Mouse (Mus musculus) layer of hippocampus, adult 9-11 months (tissue): ENCODE measurements around the gene Gm26920.
"Not testable (repeated sequence)": the region's sequence is repeated elsewhere in the genome, so short reads cannot be mapped to it uniquely, and the experiment has no call there.

Experiments used
- DNase-seq: peaks from one replicate; pipeline ENCODE4 v3.0.0; 2022

The Gm26920 gene

DNA sequence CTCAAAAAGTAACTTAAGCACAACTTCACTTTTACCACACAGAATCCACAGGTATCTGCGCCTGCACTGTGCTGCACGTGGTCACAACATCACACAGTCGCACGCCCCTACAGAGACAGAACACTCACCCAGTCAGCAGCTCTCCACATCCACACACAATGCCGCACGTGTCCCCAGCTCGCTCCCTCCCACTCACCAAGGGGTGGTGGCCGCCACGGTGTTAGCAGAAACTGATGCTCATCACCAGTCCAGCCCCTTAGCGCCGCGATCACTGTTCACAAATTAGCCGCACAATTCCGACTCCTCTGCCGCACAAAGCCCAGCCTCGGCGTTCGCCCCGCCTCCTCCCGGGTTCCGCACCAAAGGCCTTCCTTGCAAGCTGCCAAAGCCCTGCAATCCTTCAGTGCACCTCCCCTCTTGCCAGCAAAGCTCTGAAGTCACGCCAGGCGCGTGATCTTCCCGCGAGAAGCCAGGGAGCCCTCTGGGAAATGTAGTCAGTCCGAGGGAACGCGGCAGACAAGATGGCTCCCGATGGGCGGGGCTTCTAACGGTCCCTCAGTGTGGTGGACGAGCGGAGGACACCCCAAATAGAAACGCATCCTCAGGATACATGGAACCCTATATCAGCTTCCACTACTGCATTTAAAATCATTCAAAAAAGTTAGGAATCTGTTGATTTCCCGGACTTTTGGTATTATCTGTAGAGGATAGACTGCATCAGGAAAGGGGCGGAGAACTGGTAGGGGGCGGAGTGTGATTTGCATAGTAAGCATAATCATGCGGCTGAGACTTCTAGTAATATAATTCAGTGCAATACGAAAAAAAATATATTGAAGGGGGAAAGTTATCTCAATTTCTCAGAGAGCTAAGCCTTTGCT is at the start of gene Gm26920, which contains the start of gene Zfp566:
TSS of gene Gm26920 (minus strand) at position 319 of the 878 bp plus-strand sequence.
TSS of gene Zfp566 (minus strand) at position 436 of the 878 bp plus-strand sequence.
- DNase-seq = peak; percentile 97

DNA sequence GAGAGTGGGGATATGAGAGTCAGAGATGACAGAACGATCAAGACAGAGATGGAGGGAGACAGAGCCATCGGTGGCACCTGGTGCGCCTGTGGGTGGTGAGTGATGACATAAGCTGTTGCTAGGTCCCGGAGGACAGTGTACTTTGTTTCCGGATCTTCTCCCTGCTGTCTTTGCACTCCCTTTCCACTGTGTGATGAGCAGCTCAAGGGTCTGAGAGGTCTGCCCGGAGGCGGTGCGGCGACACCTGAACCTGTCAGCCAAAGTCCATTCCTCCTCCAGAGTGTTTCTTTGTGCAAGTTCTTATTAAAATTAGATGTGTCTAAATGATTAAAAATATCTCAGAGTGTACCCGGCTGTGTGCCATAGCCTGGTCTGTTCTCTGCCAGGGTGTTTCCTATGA is 46.6 kb upstream of the Gm26920 start:
- DNase-seq = peak; percentile 27

DNA sequence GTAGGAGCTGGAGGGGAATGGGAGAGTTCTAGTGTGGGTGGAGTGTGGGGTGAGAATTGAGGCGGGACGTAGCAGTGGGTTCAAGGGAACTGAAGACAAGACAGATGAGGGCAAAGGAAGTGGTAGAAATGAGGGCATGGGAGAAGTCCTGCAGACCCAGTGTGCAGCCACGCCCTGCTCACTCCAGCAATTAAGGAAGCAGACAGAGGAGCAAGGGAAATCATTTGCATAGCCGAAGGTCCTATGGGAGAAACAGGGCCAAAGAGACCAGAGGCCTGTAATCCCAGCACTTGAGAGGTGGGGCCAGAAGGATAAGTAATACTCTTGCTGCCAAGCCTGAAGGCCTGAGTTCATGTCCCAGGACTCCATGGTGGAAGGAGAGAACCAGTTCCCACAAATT is 42.2 kb upstream of the Gm26920 start:
- no peak for DNase-seq

DNA sequence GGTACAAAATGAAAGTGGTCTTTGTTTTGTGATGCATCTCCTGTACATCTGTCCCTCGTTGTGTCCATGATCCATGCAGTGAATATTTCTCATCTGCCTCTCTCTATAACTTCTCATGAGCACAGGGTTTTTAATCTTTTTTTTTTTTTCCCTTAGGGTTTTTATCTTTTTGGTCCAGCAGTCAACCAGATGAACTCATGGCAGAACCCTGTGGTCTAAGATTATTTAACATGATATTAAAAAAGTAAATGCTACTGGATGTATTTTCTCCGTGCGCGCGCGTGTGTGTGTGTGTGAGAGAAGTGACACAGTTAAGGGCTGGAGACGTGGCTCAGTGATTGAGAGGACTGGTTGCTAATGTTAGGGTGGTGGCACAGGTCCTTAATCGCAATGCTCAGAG is 39.7 kb upstream of the Gm26920 start:
- no peak for DNase-seq

DNA sequence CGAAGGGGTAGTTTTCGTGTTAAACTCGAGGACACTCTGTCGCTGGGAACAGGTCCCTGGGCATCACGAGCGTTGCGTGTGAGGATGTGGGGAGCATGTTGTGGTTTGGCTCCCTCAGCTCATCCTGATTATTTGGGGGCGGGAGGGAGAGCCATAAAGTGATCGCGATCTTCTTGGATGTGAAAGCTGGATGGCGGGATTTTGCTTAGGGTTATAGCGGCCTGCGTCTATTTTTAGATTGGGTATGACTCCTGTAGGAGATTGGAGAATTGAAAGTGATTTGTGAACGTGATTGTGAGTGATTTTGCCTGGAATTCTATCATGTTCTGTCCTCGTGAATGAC is 31.9 kb upstream of the Gm26920 start:
- DNase-seq = no peak

DNA sequence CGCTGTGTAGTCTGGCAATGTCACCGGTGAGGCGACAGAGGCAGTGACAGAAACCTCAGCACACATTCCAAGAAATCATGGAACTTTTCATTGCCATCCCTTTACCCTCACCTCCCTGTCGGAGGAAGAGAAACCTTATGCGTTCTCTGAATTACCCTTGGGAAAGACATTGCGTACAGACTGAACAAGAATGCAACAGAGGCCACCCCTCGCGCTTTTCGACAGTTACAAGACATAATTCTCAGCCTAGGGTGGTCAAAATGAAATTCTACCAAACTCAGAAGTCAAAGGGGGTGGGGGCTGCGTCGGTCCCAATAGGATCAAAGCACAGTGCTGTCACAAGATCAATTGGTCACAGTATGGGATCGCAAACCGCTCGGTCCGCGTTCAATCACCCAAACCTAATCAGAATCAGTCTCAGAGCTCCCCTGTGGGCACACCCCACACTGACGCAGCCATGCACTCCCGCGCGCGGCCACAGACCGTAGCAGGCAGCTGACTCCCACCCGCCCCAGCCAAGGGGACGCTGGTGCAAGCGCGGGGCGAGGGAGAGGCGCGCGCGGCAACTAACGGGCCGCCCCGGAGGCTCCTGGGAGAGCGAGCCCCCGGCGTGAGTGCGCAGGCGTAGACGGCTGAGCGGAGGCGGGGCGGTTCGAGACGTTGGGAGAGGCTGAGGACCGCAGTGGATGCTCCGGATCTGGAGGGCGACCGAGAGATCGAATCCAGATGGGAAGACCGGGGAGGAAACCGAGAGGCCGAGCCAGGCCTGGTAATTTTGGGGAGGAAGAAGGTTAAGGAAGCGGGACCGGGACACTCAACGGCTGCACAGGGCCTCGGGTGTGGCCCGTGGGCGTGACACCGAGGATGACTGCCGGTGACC is 31.3 kb upstream of the Gm26920 start, which contains the start of gene Zfp382:
TSS of gene Zfp382 (plus strand) at position 635 of the 880 bp plus-strand sequence.
- DNase-seq = peak; percentile 90

DNA sequence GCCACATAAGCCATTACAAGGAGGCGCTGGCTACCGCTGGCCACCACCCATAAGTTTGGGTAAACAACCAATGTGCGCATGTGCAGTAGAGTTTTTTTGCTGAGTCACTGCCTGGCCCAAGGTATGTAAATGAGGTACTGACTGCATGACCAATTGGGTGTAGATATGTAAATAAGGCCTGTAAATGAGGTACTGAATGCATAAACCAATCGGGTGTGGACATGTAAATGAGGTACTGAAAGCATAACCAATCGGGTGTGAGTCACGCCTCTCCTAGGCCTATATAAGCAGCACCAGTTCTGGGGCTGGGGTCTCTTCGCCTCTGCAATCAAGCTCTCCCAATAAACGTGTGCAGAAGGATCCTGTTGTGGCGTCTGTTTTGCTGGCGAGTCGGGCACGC is 27.7 kb upstream of the Gm26920 start:
- not testable (repeated sequence) for DNase-seq

DNA sequence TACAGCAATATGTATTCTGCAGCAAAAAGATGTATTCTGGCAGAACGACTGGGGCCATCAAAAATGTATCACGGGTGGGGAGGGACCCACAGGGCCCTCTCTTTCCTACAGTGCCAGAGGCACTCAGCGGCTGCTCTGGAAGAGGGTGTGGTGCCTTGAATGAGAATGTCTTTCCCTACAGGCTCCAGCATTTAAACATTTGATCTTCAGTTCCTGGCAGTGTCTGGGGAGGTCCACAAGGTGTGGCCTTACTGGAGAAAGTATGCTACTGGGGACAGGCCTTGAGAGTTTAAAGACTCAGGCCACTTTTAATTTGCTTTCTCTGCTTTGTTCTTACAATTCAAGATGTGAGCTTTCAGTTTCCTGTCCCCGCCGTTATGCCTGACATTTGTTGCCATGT is 25.9 kb upstream of the Gm26920 start:
- no peak for DNase-seq

DNA sequence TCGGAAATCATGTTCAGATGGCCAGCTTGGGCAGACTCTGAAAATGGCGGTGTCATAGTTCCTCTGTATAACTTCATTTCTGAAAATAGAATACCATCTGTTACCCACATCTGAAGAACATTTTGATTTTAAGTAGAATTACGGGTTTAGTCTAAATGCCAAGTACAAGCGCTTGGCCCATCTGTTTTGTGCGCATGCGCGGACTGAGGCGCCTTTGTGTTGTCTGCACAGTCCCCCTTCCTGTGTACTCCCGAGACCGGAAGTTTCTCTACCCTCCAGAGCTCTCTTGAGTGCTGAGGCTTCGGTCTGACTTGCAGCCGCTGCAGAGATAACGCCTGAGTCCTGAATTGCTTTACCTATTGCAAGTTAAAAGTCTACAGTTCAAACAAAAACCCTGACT is 9.1 kb upstream of the Gm26920 start:
- peak; percentile 89 for DNase-seq

DNA sequence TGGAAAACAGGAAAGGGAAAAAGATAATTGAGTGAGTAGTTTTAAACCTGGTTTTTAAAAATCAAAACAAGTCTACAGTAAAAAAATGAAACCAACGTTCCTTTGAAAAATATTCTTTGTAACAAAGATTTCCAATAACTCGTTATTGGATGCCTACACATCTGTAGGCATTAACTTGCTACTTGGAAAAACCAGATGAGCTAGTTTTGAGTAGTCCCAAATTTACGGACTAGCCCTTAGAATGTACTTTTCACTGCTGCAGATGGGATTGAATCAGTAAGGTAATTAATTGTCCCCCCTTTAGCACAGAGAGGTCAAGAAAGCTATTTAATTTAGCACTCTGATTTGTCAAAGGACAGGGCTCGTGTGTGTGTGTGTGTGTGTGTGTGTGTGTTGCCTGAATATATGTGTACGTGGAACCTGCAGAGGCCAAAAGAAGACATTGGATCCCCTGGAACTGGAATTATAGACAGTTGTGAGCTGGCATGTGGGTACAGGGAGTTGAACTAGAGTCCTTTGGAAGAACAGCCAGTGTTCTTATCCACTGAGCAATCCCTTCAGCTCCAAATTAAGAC is 5.4 kb upstream of the Gm26920 start:
- no peak for DNase-seq

DNA sequence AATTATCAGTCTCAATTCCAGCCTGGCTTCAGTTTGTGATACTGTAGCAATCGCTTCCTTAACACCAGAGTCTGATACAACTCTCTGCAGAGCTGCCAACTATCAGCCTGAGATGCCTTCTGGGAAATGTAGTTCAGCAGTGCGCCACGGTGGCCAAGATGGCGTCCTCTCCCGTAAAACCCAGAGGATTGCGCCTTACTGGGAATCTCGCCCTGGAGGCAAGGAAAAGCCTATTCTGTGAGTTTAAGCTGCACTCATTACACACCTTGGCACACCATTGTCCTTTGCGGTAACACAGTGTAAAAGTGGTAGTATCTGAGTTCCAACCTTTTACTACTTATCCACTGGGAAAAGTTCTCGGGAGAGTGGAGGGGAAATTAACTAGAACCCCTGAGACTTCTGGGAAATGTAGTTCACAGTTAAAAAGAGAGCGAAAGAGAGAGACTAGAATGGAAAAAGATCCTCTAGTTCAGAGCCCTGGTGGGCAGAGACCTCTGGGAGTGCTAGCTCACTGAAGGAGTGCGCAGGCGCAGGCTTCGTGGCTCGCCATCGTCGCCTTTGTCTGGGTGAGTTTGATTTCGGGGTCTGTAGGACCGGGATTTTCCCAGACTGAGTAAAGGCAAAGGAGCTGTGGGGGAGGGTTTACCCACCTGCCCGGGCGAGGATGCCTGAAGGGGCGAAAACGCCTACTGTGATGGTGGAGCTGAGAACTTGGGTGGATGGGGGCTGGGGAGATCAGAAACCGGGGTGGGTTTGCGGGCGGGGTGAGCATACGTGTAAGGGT is 4.6 kb upstream of the Gm26920 start, which contains the start of gene Zfp260:
TSS of gene Zfp260 (plus strand) at position 132 of the 784 bp plus-strand sequence.
- DNase-seq = peak; percentile 94

DNA sequence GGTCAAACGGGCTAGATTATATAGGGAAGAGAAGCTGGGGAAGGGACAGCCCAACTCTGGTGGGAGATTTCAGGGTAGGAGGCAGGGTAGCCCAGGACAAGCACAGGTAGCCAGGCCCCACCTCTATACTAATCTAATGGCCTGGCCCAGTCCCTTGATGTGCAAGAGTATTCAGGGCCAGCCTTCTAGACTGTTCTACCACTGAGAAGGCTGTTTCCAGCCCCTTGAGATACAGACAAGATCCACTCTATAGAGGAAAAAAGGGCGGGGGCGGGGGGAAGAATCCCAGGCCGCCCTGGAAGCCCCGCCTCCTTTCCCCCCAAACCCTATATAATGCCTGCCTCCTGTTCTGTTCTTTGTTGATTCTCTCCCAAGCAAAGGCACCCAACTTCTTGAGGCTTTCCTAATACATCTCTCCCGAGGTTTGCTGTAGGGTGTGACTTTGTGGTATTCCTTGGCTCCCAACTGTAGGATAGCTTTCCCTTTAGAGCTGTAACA is 3.8 kb upstream of the Gm26920 start:
- DNase-seq = no peak

DNA sequence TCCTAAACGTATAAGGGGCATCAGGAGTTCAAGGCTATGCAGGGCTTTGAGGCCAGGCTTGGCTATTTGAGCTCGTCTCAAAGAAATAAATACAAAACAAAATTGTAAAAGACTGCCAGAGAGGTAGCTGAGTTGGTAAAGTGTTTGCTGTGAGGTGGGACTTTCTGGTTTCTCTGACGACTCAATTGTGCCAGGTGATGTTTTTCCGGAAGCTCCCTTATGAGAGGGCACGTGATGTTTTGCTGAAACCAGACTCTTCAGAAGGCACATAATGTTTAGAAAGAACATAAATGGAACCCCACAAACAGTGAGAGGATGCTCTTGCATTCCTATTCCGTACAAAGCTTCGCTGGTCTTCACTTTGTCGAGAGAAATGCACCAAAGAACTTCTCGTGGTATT is 2.5 kb upstream of the Gm26920 start:
- no peak for DNase-seq

DNA sequence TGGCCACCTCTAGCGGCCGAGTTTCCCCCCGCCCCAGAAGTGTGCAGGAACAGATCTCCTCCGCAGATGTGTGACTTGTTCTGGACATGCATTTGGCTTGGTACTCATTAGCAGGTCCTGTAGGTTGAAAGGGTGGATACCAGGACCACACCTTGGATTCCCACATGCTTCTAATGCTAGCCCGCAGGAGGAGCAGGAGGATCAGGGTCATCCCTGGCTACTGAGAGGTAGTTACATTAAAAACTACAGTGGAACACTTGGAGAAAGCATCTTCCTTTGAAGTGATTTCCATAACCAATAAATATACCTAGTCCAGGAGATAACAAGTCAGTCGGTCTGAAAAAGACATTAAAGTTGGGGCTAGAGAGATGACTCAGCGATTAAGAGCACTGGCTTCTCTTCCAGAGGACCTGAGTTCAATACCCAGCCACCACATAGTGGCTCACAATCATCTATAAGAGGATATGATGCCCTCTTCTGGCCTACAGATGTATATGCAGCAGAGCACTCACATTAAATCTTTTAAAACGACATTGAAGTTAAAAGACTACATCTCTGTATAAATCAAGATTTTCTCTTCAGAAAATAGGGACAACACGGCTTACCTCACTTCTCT is 868 bp upstream of the Gm26920 start:
- no peak for DNase-seq

DNA sequence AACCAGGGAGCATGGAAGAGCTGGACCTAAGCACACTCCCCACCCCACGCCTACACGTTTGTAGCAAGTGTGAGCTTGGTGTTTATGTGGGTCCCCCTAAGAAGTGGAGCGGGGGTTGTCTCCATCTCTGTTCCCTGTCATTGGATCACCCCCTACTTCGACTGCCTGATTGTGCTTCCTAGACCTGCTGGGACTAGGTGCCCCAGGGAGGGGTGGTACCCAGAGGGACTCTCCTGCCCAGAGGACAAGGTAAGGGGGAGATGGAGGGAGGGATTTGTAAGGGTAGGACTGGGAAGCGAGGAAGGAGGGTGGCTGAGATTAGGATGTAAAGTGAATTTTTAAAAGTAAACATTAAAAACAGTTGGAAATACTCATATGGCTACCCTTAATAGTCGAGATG is 805 bp downstream of the Gm26920 start:
- DNase-seq = no peak

DNA sequence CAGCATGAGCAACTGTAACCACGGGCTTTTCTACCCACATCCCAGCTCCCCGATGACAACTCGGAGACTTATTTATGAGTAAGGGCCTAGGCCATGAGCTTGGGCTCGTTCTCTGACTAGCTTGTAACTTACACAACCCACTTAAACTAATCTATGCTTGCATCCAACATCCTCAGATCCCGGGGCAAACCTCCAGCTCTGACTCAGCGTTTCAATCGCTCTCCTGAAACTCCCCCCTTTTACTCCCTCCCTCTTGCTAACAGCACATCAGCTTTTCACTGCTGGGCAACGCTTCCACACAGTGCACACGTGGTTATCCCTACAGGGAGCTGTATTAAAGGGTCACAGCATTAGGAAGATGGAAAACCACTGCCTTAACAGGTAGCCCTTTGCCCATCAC is 3.7 kb downstream of the Gm26920 start:
- peak; percentile 33 for DNase-seq

DNA sequence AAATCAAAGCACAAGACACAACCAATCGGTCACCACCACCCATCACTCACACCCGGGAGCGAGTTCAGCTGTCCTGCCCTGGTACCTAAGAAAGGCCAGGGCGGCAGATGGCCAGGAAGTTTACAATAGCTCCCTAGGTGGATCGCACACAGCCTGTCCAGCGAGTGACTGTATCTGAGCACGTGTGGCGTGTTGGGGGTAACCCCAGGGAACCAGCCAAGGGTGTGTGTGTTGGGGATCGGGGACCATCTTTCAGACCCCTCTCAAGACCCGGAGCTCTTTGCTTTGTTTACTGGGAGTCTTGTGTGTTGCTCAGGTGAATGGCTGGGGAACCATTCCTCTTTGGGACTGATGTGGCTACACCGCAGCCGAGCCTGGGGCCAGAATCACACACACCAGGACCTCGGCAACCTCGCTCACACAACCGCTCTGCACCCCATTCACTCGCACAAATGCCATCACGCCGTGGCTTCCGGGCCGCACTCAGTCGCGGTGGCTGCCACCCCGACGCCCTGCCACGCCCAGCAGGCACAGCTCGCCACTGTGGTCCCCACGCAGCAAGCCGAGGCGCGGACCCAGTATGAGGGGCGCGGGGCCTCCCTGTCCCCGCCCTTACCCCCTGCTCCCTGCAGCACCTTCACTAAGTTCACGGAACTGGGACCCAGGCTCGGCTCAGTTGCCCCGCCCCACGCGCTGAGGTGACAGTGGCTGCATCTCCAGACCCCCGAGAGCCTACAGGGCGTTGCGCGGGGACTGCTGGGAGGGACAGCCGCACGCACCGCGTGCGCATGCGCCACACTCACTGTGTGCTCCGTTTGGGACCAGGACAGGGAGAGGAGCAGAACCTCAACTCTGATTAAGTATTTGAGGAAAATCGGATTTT is 17.8 kb downstream of the Gm26920 start, which contains the start of gene Zfp82:
TSS of gene Zfp82 (minus strand) at position 755 of the 883 bp plus-strand sequence.
- peak; percentile 85 for DNase-seq

DNA sequence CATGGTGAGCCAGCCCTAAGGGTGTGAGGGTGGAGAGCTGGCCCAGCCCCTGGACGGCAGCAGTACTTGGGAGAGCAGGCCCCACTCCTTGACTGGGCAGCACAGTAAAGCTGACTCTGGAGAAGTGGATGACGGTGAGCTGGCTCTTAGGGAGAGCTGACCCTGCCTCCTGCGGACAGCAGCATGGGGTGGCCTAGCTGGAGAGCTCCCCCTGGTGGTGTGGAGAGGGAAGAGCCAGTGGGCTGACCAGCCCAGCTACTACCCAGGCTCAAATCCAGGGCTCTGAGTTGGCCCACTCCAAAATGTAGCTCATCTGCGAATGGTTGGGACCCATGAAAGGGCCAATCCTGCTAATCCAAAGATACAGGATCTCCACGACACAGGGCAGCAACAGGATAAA is 25.6 kb downstream of the Gm26920 start:
- no peak for DNase-seq

DNA sequence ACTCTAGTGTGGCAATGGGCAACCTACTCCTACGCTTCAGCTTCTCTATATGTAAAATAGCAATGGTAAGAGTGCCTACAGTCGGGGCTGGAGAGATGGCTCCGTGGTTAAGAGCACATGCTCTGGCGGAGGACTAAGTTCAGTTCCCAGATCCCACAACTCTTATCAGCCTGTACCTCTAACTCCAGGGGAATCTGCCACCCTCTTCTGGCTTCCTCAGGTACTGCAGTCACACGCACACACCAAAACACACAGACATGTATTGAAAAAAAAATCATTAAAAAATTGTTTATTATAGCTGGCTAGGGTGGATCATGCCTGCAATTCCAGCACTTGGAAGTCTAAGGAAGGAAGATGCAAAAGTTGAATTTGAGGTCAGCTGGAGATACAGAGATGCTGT is 27.7 kb downstream of the Gm26920 start:
- no peak for DNase-seq

DNA sequence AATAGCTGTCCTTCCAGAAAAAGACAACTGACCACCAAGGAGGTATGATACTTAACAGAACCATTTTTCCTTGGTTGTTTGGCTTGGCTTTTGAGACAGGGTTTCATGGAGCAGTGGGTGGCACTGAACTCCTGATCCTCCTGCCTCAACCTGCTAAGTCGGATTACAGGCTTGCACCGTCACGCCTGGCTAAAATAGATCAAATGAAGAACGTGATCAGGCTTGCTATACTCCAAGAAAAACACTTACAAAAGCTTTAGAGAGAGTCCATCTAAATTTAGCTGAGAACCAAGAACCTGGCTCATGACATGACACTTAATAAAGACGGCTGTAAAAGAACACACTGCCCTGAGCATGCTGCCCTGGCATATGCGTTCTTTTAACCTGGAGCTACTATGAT is 29.9 kb downstream of the Gm26920 start:
- no peak for DNase-seq

DNA sequence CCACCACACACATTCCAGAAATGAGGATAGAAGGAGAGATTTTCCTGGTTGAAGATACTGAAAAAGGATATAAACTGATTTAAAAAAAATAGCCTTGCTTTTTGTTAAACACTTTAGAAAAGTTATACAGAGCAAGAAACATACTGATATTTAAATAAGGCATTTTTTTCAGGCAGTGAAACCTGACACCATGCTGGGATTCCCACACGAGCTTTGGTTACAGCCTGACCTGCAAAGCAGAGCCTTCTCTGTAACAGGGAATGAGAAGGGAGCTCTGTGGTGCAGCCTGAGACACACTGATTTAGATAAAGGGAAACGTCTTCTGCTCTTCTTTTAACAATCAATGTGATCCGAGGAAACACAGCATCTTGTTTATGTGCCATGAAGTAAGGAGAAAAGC is 36.6 kb downstream of the Gm26920 start:
- no peak for DNase-seq
